Mouse (Mus musculus): ENCODE data around the gene Gsdme. TPM values are rescaled to one million over a fixed set of nuclear protein-coding genes. Genes with fewer than 3 reads are reported as not detected.

The Gsdme gene
- polyA plus RNA-seq, 2 experiments from 2014 or later, result 15.5 to 16.6 TPM

GRCm38 (mm10) chr6:50244126-50244525 lies 19.5 kb downstream of the Gsdme start:
- no peak for ATAC-seq

DNA sequence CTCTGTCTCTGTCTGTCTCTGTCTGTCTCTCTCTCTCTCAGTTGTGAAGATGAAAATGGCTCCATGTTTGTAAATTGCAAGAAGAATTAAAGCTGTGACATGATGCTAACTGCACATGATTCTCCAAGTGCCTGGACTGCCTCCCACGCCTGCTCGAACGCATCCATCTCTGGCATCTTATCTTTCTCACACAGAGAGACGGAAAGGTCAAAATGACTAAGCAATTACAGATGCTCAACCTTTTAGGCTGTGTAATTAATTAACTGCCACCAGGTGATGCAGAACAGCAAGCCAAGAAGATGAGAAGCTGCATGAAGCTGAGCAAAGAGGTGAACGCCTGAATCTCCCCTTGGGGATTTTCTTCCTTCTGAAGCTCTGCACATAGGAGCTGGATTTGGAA lies 23.2 kb downstream of the Gsdme start:
- ATAC-seq, result no peak

DNA sequence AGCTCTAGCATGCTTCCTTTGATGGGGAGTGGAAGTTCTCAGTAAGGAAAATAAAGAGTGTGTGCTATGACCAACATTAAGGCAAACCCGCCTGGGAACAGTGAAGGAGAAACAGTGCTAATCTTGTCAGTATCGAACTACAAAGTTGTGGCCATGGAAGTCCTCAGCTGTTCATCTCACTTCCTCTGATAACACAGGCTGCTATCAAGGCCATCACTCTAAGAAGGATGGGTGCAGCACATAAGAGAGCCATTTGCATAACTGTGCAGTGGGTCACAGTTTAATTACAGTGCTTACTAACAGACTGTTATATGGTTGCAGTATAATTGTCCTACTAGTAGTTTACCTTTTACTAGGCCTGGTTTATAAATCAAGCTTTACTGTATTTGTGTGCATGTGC lies 23.8 kb downstream of the Gsdme start:
- ATAC-seq, result no peak

DNA sequence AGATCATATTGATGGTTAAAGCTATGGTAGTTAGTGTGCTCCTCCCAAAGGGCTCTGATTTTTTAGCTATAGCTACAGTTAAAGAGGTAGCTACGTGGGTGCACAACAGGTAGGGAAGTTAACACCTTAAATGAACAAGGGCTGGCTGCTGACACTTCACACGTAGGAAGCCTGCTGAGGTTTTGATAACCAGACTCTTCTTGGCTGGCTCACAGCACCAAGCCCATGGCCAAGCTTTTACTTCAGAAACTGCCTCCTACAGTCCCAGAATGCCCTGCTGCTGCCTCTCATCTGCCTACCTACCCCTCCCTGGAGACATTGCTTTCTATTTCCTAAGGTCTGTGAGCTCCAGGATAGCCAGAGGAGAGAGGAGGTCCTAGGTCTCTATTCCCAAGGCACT lies 25.7 kb downstream of the Gsdme start:
- no peak for ATAC-seq

DNA sequence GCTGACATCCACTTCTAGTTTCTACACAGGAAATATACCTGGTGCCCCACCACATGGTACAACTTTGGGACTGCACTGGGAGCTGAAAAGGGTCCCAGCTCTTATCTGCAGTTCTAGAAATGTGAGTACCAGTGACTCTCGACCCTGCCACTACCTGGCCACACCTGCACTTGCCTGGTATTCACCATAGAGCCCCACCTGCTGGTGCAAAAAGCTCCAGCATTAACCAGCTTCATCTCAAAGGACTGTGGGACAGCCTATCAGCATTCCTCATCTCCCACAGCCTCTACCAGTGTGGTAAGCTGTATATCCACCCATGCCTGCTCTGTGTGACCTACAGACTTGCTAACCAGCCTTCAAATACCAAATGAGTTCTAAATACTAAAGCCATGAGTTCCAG lies 30.7 kb downstream of the Gsdme start:
- ATAC-seq, result no peak

- ATAC-seq, result no peak
Observed at GRCm38 (mm10) chr6:50231288-50231687, 32.4 kb downstream of the Gsdme start.

- ATAC-seq, result no peak
Observed at GRCm38 (mm10) chr6:50228180-50228579, 35.5 kb downstream of the Gsdme start.

DNA sequence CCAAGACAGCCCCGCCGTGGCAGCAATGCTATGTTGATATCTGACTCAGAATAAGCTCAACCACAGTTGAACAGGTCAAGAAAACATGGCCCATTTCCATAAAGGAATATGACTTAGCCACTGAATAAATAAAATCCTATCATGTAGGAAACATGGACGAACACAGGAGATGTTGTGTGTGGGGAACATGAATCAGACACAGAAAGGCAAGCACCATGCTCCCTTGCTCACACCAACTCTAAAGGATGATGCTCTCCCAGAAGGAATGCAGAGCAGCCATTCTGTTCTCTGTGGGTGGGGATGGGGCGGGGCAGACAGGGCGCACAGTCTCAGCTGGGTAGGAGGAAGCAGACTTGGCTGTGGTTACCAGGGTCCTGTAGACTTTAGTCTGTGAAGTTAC lies 38.4 kb downstream of the Gsdme start:
- no peak for ATAC-seq

DNA sequence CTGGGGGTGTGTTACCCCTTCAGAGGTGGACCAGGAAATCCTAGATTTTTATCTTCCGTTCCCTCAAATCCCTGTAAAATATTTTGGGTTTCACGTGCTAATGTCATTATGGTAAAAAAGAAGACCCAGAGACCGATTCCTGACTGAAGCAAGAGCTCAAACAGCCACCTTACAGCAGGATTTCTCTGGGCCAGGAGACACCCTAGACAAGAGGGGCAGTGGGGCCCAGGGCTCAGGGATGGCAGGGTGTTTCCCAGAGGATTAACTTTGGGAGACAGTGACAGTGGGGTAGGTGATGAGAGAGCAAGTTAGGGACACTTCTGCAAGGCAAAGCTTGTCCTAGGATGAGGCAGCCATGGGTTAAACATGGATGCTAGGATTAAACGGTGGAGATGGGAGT lies 40.1 kb downstream of the Gsdme start:
- ATAC-seq, result no peak

GRCm38 (mm10) chr6:50222986-50223385 lies 40.7 kb downstream of the Gsdme start:
- no peak for ATAC-seq

GRCm38 (mm10) chr6:50222351-50222750 lies 41.3 kb downstream of the Gsdme start:
- no peak for ATAC-seq

DNA sequence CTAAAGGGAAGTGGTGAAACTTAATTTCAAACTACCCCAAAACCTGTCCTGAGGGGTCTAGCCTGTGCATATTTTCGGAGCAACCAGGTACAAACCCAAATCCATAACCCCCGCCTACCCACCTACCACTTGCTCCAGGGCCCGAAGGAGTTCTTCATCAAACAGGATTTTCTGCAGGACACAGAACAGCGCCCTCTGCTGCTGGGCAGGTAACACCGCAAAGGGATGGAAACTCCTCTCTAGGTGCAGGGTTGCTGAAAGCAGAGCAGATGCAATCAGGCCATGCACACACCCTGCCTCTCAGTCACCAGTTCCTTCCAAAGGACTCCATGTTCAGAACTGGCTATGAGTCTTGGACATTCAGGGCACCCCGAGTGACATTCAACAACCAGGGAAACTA lies 42.8 kb downstream of the Gsdme start:
- ATAC-seq, result no peak

DNA sequence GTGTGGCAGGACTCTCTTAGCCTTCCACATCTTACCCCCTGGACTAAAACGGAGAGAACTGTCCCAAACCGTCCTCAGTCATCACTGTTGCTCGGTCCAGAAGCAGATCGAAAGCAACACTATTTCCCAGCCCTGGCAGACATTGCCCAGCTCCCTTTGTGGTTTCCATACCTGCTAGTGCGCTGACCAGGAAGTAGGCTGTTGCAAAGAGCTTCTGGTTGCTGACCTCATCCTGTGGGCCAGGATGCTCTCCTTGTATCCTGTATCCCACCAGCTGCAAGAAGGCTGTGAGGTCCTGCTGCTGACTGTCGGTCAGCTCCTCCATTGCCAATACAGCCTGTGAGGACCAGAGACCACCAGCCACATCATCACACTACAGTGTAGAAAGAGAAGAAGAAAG lies 44.6 kb downstream of the Gsdme start:
- no peak for ATAC-seq

DNA sequence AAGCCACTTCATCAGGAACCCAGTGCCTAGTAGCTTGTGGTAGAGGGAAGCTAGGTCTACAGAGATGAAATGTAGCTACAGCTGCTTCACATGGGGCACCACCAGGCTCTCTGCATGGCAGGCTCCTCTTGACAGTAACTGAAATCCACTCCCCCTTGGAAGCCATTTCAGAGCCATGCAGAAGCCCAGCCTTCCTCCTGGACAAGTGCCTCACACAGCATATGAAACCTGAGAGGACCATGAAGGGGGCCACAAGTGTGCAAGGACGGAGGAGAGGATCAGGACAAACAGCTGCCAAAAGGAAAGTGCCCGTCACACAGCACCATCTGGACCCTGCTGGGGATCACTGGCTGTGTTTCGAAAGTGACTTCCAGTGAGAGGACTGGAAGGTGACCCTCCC lies 45.0 kb downstream of the Gsdme start:
- no peak for ATAC-seq

DNA sequence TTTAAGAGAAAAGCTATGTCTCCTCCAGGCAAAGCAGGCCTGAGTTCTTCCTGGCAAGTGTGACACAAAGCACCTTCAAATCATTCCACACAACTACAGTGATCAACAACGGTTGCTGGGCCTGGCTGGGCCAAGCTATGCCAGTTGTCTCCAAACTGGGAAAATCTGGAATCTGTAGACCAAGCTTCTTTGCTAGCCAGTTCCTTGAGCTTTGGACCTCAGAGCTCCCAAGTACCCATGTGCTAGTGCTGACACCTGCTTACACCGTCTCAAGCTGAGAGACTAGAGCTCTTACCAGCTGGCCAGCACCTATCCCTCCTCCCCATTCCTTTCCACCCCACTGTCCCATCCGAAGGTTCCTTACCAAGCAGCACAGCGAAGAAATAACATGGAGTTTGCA lies 47.7 kb downstream of the Gsdme start:
- no peak for ATAC-seq

GRCm38 (mm10) chr6:50215373-50215745 lies 48.3 kb downstream of the Gsdme start:
- no peak for ATAC-seq

- ATAC-seq, result no peak
Observed at GRCm38 (mm10) chr6:50214711-50215372, 48.8 kb downstream of the Gsdme start.

DNA sequence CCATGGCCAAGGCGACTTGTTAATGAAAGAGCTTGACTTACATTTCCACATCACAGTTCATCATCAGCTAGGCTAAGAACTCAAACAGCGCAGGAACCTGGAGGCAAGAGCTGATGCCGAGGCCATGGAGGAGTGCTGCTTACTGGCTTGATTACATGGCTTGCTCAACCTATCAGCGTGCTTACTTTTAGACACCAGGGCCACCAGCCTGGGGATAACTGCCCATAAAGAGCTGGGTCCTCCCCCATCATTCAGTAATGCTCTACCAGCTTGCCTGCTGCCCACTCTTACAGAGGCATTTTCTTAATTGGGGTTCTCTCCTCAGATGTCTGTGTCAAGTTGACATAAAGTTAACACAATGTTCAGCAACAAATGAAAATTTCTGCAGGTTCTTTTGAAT lies 58.6 kb downstream of the Gsdme start:
- no peak for ATAC-seq

DNA sequence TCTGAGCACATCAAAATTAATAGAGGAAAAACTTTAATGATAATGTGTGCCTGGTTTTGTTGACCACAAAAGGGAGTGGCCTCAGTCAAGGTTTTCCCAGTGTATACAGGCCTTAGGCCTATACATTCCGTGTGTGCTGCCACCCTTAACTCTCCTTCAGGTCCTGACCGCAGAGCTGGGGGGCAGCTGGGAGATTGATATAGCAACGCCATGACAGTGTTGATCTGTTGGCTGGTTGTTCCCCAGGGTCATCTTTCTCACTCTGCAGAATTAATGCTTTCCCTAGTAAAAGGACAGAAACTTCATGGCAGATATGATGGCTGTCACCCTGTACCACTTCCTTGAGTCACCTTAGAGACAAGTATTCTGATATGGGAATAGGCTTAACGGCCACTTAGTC lies 59.3 kb downstream of the Gsdme start:
- ATAC-seq, result no peak

- ATAC-seq, result no peak
Observed at GRCm38 (mm10) chr6:50193851-50194250, 69.8 kb downstream of the Gsdme start.

GRCm38 (mm10) chr6:50192822-50193221 lies 70.8 kb downstream of the Gsdme start:
- ATAC-seq, result no peak

DNA sequence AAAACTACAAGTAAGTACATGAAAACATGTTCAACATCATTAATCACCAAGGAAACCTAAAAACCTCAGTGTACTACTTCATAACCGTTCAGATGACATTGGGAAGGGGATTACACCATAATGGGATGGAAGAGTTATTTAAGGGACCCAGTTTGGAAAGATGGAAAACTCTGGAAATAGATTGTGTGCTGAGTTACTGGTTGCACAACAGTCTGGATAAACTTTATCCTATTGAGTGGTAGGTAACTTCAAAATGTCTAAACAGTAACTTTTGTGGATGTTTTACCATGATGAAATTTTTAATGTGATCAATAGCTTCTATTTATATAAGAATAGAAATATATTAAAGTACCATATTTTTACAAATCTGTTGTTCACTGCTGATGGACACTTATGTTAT lies 71.5 kb downstream of the Gsdme start:
- ATAC-seq, result no peak

DNA sequence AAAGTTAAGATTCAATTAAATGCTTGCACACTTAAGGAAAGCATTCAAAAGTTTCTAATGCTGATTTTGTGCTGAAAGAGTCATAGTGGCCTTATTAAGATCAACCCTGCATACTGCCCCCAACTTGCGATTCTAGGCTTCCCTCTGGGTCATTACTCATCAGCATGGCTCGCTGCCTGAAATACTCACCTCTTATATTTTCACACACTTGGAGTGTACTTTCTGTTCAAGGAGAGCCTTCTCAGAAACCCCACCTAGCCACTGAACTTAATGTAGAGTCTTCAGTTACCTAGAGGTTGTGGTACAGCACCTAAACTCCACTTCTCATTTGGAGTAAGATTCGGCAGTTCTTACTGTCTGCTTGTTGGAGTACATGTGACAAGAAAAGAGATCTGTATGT lies 72.1 kb downstream of the Gsdme start:
- no peak for ATAC-seq

- no peak for ATAC-seq
Observed at GRCm38 (mm10) chr6:50189376-50189775, 74.3 kb downstream of the Gsdme start.

- peak; percentile 78 for ATAC-seq
Observed at GRCm38 (mm10) chr6:50187955-50188354, 75.7 kb downstream of the Gsdme start.
